Mouse (Mus musculus) hindbrain, embryonic 14.5 days (tissue): ENCODE data around the gene Vti1a. TPM values are rescaled to one million over a fixed set of nuclear protein-coding genes. Genes with fewer than 3 reads are reported as not detected.
A peak's percentile ranks its signal among the peaks of the same experiment; 100 is the strongest.

Experiments
- ATAC-seq: fragments of 200-750 bp; cut with Nextera tagmentation; 2 replicates; pipeline ENCODE4 v1.8.0; 2017; ENCODE audit warnings: moderate number of reproducible peaks, mild to moderate bottlenecking, moderate TSS enrichment, moderate library complexity; ENCODE audit not compliant: low FRiP score
- DNase-seq: peaks from one replicate; pipeline ENCODE4 v3.0.0-alpha.2; 2015; ENCODE audit warnings: low spot score
- H3K27ac ChIP-seq: fragments of 300-500 bp; sonication (generic); 2 replicates; pipeline ENCODE4 v1.5.1; 2014; ENCODE audit warnings: mild to moderate bottlenecking, moderate library complexity
- H3K27me3 ChIP-seq: fragments of 300-500 bp; sonication (generic); 2 replicates; pipeline ENCODE4 v1.6.1; 2014; ENCODE audit warnings: mild to moderate bottlenecking, low read length, mixed read lengths; ENCODE audit not compliant: control insufficient read depth, insufficient read depth
- H3K36me3 ChIP-seq: fragments of 300-500 bp; sonication (generic); replicated peaks from 2 replicates; pipeline ENCODE4 v1.6.1; 2014; ENCODE audit not compliant: control insufficient read depth, insufficient read depth
- H3K4me1 ChIP-seq: fragments of 300-500 bp; sonication (generic); replicated peaks from 2 replicates; pipeline ENCODE4 v1.6.1; 2014; ENCODE audit warnings: antibody characterized with exemption, low read length, mixed read lengths; ENCODE audit not compliant: control insufficient read depth, insufficient read depth
- H3K4me2 ChIP-seq: fragments of 300-500 bp; sonication (generic); replicated peaks from 2 replicates; pipeline ENCODE4 v1.6.1; 2014; ENCODE audit warnings: mild to moderate bottlenecking, moderate library complexity
- H3K4me3 ChIP-seq: fragments of 300-500 bp; sonication (generic); replicated peaks from 2 replicates; pipeline ENCODE4 v1.5.1; 2014; ENCODE audit warnings: mild to moderate bottlenecking, low read length
- H3K9ac ChIP-seq: fragments of 300-500 bp; sonication (generic); 2 replicates; pipeline ENCODE4 v1.6.1; 2014
- H3K9me3 ChIP-seq: fragments of 300-500 bp; sonication (generic); 2 replicates; pipeline ENCODE4 v1.6.1; 2016; ENCODE audit warnings: low read length; ENCODE audit not compliant: control insufficient read depth
- WGBS: fragments of 180-500 bp; shearing (Covaris S2); extraction: QIAGEN DNeasy Blood & Tissue Kit; methylation state at CpG from one replicate; pipeline ENCODE4 v1.1.7; 2014; 5-methylcytosine and 5-hydroxymethylcytosine counted together
- polyA plus RNA-seq: library from polyadenylated mRNA; unstranded; fragments of >200 nt; fragmentation: Nextera tagmentation; extraction: Ambion mirVana; gene quantifications from 2 replicates; pipeline ENCODE4 v1.2.1, GENCODE M21; 2014

Vti1a gene
- polyA plus RNA-seq, 1 experiment from 2014 or later: 32.1 TPM

DNA sequence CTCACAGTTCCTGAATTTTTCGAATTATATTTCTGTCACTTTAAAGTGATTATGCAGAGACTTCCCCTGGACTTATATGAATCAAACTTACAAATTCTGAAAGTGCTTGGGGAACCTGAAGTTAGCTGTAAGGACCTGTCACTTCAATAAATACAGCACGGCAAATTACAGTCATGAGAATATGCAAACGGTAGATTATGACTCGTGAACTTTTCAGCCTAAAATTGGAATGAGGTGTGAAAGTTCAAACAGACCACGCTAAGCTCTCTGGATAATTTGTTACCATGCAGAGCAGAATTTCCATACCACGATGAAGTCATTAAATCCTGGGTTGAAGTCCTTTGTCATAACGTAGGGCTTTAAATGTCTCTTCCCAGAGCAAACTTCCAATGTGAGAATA lies 66.7 kb downstream of the Vti1a start:
- Histone ChIP-seq H3K36me3 (no peaks in the 10 kb centered on the region), H3K27ac (no peak overlapping the region), H3K27me3 (no peaks in the 10 kb centered on the region; the same call in 1 of the 2 replicates), H3K9me3 (no peaks in the 10 kb centered on the region), H3K4me2 (no peak overlapping the region), H3K4me3 (no peak overlapping the region), H3K4me1 (0 out of 2 replicates have a peak, but pooled peaks cover 14% of the 10 kb centered on the region), H3K9ac (no peak overlapping the region)
- no peak for ATAC-seq
- WGBS: 70% methylated on average over 7 of the region's 7 CpGs
- no peak for DNase-seq

DNA sequence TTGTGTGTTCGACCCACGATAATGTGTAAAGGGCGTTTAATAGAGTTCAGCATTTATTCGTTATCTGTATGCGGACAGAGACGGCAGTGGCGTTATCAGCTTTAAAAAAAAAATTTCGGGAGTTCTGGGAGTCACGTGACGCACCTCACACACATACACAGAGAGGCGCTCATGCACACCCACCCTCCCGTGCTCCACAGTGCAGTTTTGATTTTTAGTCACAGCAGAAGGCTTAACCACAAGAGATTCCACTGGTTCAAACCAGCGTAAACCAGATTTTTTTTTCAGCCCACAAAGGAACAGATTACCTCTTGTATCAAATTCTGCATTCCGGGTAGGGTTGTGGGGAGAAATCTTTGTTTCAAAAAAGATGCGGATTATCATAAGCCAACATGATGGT lies 68.5 kb downstream of the Vti1a start:
- 0 out of 2 replicates have a peak, but pooled peaks cover 6% of the 10 kb centered on the region for H3K4me1 ChIP-seq
- no peak overlapping the region for H3K27ac ChIP-seq
- H3K9ac ChIP-seq: no peak overlapping the region
- DNase-seq (no peak), ATAC-seq (no peak)
- H3K36me3 ChIP-seq: no peaks in the 10 kb centered on the region
- H3K27me3 ChIP-seq: no peaks in the 10 kb centered on the region; the same call in 1 of the 2 replicates
- no peak overlapping the region for H3K4me3 ChIP-seq
- H3K9me3 ChIP-seq: no peaks in the 10 kb centered on the region
- no peak overlapping the region for H3K4me2 ChIP-seq
- WGBS: 76% methylated on average over 15 of the region's 15 CpGs

DNA sequence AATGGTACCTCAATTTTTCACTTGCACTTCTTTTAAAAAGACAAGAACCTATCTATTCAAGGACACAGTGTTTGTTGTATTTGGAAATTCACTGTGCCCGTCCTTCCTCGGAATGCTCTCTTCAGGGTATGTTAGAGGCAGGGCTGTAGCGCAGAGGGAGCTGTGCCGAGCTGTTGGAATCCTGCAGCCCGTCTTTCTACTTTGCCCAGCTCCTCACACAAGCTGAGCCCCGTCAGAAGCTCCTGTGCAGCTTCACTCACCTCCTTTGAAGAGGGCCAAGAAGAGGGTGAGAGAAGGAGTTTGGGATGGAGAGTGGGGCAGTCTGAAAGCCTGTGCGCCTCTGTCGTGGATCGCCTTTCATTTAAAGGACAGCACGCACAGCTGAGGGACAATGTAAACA lies 72.9 kb downstream of the Vti1a start:
- no peaks in the 10 kb centered on the region for H3K4me1 ChIP-seq
- H3K27ac ChIP-seq: no peak overlapping the region
- H3K4me2 ChIP-seq: 0 out of 2 replicates have a peak overlapping the region, but pooled peaks have one; percentile 20
- no peaks in the 10 kb centered on the region for H3K9me3 ChIP-seq
- no peak overlapping the region for H3K9ac ChIP-seq
- H3K36me3 ChIP-seq: no peaks in the 10 kb centered on the region
- no peak overlapping the region for H3K4me3 ChIP-seq
- no peaks in the 10 kb centered on the region; the same call in 1 of the 2 replicates for H3K27me3 ChIP-seq
- ATAC-seq (no peak), DNase-seq (no peak)
- WGBS: 45% methylated on average over 10 of the region's 10 CpGs

DNA sequence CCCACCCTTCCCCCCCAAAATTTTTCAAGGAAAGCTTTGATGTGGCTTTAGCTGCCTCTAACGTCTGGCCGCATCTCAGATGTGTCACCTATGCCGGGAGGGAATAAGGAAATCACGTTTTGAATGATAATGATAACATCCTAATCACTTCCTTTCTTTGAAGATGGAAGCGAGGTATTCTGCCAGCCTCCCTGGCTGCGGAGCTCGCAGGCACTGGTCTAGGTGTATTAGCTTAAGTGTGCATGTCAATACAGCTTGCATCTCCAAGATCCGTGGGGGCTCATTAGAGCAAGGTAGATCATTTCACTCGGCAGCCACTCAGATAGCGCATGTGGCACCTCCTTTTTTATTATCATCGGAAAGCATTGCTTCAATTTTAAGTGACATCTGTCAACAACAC lies 74.2 kb downstream of the Vti1a start:
- peak overlapping the region; percentile 11; the same call in 1 of the 2 replicates for H3K4me2 ChIP-seq
- no peak for ATAC-seq
- no peak overlapping the region for H3K4me3 ChIP-seq
- no peaks in the 10 kb centered on the region for H3K4me1 ChIP-seq
- DNase-seq: no peak
- no peak overlapping the region for H3K27ac ChIP-seq
- H3K36me3 ChIP-seq: no peaks in the 10 kb centered on the region
- H3K27me3 ChIP-seq: no peaks in the 10 kb centered on the region
- H3K9ac ChIP-seq: no peak overlapping the region
- no peaks in the 10 kb centered on the region for H3K9me3 ChIP-seq
- WGBS: 57% methylated on average over 11 of the region's 11 CpGs

DNA sequence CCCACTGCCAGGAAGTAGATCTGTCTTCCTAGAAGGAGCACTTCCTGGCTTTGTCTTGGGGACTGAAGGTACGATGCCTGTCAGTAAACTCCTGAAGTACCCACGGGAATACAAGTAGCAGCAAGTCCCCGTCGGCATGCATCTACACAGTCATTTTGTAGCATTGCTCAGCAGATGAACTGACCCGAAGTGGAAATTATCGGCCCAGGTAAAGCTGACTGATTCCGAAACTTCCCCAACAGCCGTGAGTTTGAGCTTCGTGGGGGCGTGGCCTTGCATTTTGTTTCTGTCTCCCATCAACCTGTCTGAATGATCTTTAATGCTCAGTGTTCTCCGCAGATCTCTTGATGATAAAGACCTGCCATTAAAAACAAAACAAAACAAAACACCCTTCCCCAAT lies 85.5 kb downstream of the Vti1a start:
- Histone ChIP-seq H3K27ac (no peak overlapping the region), H3K27me3 (no peaks in the 10 kb centered on the region), H3K36me3 (no peaks in the 10 kb centered on the region), H3K4me1 (no peaks in the 10 kb centered on the region), H3K4me2 (no peak overlapping the region), H3K4me3 (no peak overlapping the region), H3K9me3 (no peaks in the 10 kb centered on the region), H3K9ac (no peak overlapping the region)
- 93% methylated on average over 11 of the region's 11 CpGs for WGBS
- no peak for DNase-seq
- no peak for ATAC-seq

DNA sequence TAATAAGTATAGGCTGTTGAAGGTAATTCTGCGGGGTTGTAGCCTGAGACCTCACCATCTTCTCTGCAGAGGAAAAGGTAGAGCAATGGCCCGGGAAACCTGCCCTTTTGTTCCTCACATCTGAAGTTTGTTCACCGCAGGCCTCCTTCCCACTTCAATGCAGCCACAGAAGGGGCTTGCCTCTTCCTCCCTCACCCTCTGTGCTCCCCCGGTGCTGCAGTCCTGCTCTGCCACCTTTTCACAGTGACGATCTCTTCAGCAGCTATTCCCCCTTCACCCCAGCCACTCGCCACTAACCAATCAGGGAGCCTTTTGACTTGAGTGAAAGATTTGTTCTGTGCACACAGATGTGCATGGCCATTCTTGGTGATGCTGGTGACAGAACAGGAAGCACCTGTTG lies 92.4 kb downstream of the Vti1a start:
- Histone ChIP-seq H3K4me2 (no peak overlapping the region), H3K27ac (no peak overlapping the region), H3K4me3 (no peak overlapping the region), H3K9me3 (no peaks in the 10 kb centered on the region), H3K36me3 (no peaks in the 10 kb centered on the region), H3K4me1 (no peaks in the 10 kb centered on the region), H3K27me3 (no peaks in the 10 kb centered on the region), H3K9ac (no peak overlapping the region)
- no peak for DNase-seq
- ATAC-seq: no peak
- 50% methylated on average over 6 of the region's 6 CpGs for WGBS

DNA sequence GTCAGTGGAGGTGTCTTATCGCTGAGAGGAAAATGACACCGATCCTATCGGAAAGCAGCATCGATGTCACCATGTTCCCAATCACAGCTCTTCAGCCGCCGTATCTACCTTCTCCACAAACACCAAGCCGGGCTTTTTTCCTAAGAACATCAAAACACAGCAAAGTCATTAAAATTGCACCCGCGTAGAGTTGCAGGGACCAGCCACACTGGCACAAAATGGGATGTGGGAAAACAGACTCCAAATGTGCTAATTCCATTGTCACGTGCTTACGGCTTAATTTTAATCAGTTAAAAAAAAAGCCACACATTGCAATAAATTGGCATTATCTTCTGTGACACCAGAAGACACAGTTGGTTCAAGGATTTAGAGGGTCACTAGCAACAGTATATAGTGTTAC lies 95.3 kb downstream of the Vti1a start:
- DNase-seq (no peak), ATAC-seq (no peak)
- H3K4me2 ChIP-seq: no peak overlapping the region
- H3K4me1 ChIP-seq: no peaks in the 10 kb centered on the region
- no peak overlapping the region for H3K4me3 ChIP-seq
- no peak overlapping the region for H3K27ac ChIP-seq
- no peaks in the 10 kb centered on the region for H3K27me3 ChIP-seq
- H3K36me3 ChIP-seq: no peaks in the 10 kb centered on the region
- no peaks in the 10 kb centered on the region for H3K9me3 ChIP-seq
- H3K9ac ChIP-seq: no peak overlapping the region
- WGBS: 78% methylated on average over 11 of the region's 11 CpGs

DNA sequence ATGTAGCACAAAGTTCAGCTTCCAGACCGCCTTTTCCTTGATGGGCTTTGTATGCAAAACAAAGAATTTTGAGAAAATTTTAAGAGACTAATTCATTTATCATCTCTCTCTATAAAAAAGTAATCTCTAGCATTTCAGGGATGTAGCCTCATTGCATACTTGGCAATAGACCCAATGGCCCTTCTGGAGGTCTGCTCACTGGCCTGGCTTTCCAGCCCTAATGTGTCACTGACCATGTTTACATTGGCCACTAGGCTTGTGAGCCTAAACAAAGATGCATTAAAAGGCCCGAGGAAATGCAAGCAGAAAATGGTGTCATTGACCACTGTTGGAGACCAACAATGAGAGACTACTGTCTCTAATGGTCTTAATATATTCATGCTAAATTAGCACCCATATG lies 95.8 kb downstream of the Vti1a start:
- no peaks in the 10 kb centered on the region for H3K4me1 ChIP-seq
- no peaks in the 10 kb centered on the region for H3K27me3 ChIP-seq
- H3K4me2 ChIP-seq: no peak overlapping the region
- WGBS: 54% methylated on average over 2 of the region's 2 CpGs
- ATAC-seq: no peak
- no peaks in the 10 kb centered on the region for H3K9me3 ChIP-seq
- H3K9ac ChIP-seq: no peak overlapping the region
- H3K27ac ChIP-seq: no peak overlapping the region
- no peak overlapping the region for H3K4me3 ChIP-seq
- no peak for DNase-seq
- no peaks in the 10 kb centered on the region for H3K36me3 ChIP-seq

DNA sequence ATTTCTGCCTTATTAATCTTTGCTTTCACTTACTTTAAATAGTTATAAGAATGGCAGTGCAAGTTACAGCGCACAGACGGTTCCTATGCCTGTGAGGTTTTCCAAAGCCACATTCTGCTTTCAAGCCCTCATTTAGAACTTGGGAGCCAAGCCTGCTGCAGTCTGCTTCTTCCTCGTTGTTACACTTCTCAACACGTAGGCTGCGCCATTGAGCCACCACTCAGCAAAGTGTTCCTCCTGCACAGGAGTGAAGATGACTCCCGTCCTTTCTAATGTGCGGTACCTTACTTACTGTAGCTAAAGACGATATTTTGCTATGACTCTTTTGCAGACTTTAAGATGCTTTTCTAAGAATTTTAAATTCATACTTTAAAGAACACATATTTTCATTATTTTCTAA lies 98.0 kb downstream of the Vti1a start:
- H3K27me3 ChIP-seq: no peaks in the 10 kb centered on the region
- H3K4me3 ChIP-seq: no peak overlapping the region
- ATAC-seq (no peak), DNase-seq (peak; percentile 80)
- H3K27ac ChIP-seq: no peak overlapping the region
- H3K4me2 ChIP-seq: no peak overlapping the region
- H3K4me1 ChIP-seq: no peaks in the 10 kb centered on the region
- H3K9me3 ChIP-seq: no peaks in the 10 kb centered on the region
- H3K36me3 ChIP-seq: no peaks in the 10 kb centered on the region
- 41% methylated on average over 8 of the region's 8 CpGs for WGBS
- H3K9ac ChIP-seq: no peak overlapping the region

DNA sequence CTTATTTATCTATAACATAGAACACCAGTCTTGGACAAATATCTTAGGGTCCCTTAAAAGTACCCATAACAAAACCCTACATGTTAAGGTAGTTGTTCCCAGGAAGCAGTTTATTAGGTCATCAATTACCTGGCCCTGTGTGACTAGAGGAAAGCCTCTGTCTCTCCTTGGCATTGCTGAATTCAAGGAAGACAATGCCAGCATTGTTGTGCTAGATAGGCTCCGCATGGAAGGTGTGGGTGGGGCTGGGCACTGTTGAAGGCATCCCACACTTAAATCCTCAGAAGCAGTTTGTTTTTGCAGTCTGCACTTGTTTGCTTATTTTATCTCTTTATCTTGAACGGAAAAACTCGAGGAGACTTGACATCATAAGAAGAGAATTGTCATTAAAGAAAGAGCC lies 102.7 kb downstream of the Vti1a start:
- Histone ChIP-seq H3K9ac (no peak overlapping the region), H3K9me3 (no peaks in the 10 kb centered on the region), H3K27ac (no peak overlapping the region), H3K4me3 (no peak overlapping the region), H3K4me2 (no peak overlapping the region), H3K27me3 (no peaks in the 10 kb centered on the region), H3K4me1 (no peaks in the 10 kb centered on the region), H3K36me3 (no peaks in the 10 kb centered on the region)
- no peak for ATAC-seq
- 60% methylated on average over 3 of the region's 3 CpGs for WGBS
- no peak for DNase-seq
